ENCODE assay signal across 23 mouse cellular contexts in genomic region chr11:14769008-14769407, GRCm38 (mm10).
"Had no signal": no experiment of that assay in that cellular context is flagged by ENCODE, and none has a peak within 500 bp of the region (broad histone marks: within the 10 kb centered on the region; RNA-seq: fewer than 3 reads in every experiment).

No protein-coding gene starts in this region.

- H3K9ac ChIP-seq: limb, embryonic 12.5 days; liver, embryonic 12.5 days; liver, embryonic 15.5 days; lung, embryonic 15.5 days; neural tube, embryonic 12.5 days; neural tube, embryonic 15.5 days had no signal

- ATAC-seq: liver, embryonic 12.5 days had no signal

- DNase-seq: kidney, postnatal 25 days; layer of hippocampus, postnatal 36 days; liver; lung, adult 18-20 months; lung, postnatal 10 days; lung, postnatal 36 days; right cerebral cortex, adult 18-20 months; right cerebral cortex, postnatal 14 days; right cerebral cortex, postnatal 4 days; thymus, adult 2 months; thymus, postnatal 14 days; thymus, postnatal 4 days had no signal

- H3K36me3 ChIP-seq: limb, embryonic 12.5 days; liver, embryonic 12.5 days; liver, embryonic 15.5 days; lung, embryonic 15.5 days; midbrain, embryonic 10.5 days; neural tube, embryonic 12.5 days; neural tube, embryonic 15.5 days had no signal

- H3K27ac ChIP-seq: kidney, postnatal 0 days; left cerebral cortex, adult 2 months; limb, embryonic 12.5 days; liver, embryonic 12.5 days; liver, embryonic 15.5 days; lung, embryonic 15.5 days; midbrain, embryonic 10.5 days; neural tube, embryonic 12.5 days; stomach, postnatal 0 days had no signal

- H3K27me3 ChIP-seq: limb, embryonic 12.5 days; liver, embryonic 12.5 days; liver, embryonic 15.5 days; lung, embryonic 15.5 days; megakaryocyte, embryonic 14.5 days; neural tube, embryonic 12.5 days; neural tube, embryonic 15.5 days had no signal

- H3K4me2 ChIP-seq: limb, embryonic 12.5 days; liver, embryonic 12.5 days; liver, embryonic 15.5 days; lung, embryonic 15.5 days; neural tube, embryonic 12.5 days had no signal

- H3K9me3 ChIP-seq: limb, embryonic 12.5 days; liver, embryonic 12.5 days; liver, embryonic 15.5 days; lung, embryonic 15.5 days; megakaryocyte, embryonic 14.5 days; midbrain, embryonic 10.5 days; neural tube, embryonic 12.5 days; neural tube, embryonic 15.5 days had no signal

- H3K4me3 ChIP-seq: left cerebral cortex, adult 2 months; limb, embryonic 12.5 days; liver, embryonic 12.5 days; liver, embryonic 15.5 days; lung, embryonic 15.5 days; megakaryocyte, embryonic 14.5 days; midbrain, embryonic 10.5 days; neural tube, embryonic 12.5 days; neural tube, embryonic 15.5 days had no signal

- H3K4me1 ChIP-seq: limb, embryonic 12.5 days; liver, embryonic 12.5 days; liver, embryonic 15.5 days; lung, embryonic 15.5 days; megakaryocyte, embryonic 14.5 days; midbrain, embryonic 10.5 days; neural tube, embryonic 12.5 days; neural tube, embryonic 15.5 days had no signal
